Mouse (Mus musculus) midbrain, embryonic 13.5 days (tissue): ENCODE measurements around the gene Gpr19. TPM values are rescaled to one million over a fixed set of nuclear protein-coding genes. Genes with fewer than 3 reads are reported as not detected.

Experiments
- ATAC-seq: fragments of 200-750 bp; cut with Nextera tagmentation; 2 replicates; pipeline ENCODE4 v1.8.0; 2017; ENCODE audit warnings: mild to moderate bottlenecking, moderate TSS enrichment, moderate library complexity
- H3K27ac ChIP-seq: fragments of 300-500 bp; sonication (generic); 2 replicates; pipeline ENCODE4 v1.5.1; 2015; ENCODE audit warnings: inconsistent platforms, mild to moderate bottlenecking, moderate library complexity
- H3K27me3 ChIP-seq: fragments of 300-500 bp; sonication (generic); 2 replicates; pipeline ENCODE4 v1.6.1; 2015; ENCODE audit warnings: mild to moderate bottlenecking, inconsistent platforms
- H3K36me3 ChIP-seq: fragments of 300-500 bp; sonication (generic); 2 replicates; pipeline ENCODE4 v1.6.1; 2015; ENCODE audit warnings: mild to moderate bottlenecking, inconsistent platforms
- H3K4me1 ChIP-seq: fragments of 300-500 bp; sonication (generic); replicated peaks from 2 replicates; pipeline ENCODE4 v1.6.1; 2015; ENCODE audit warnings: inconsistent platforms
- H3K4me2 ChIP-seq: fragments of 300-500 bp; sonication (generic); replicated peaks from 2 replicates; pipeline ENCODE4 v1.6.1; 2015; ENCODE audit warnings: moderate library complexity, mild to moderate bottlenecking, inconsistent platforms
- H3K4me3 ChIP-seq: fragments of 300-500 bp; sonication (generic); replicated peaks from 2 replicates; pipeline ENCODE4 v1.5.1; 2015; ENCODE audit warnings: mild to moderate bottlenecking, inconsistent platforms
- H3K9ac ChIP-seq: fragments of 300-500 bp; sonication (generic); replicated peaks from 2 replicates; pipeline ENCODE4 v1.6.1; 2015; ENCODE audit warnings: mild to moderate bottlenecking, inconsistent platforms
- H3K9me3 ChIP-seq: fragments of 300-500 bp; sonication (generic); 2 replicates; pipeline ENCODE4 v1.6.1; 2016; ENCODE audit warnings: mild to moderate bottlenecking, inconsistent platforms
- whole genome bisulfite sequencing: fragments of 180-500 bp; shearing (Covaris S2); methylation state at CpG from one replicate; pipeline ENCODE4 v1.1.7; 2015; 5-methylcytosine and 5-hydroxymethylcytosine counted together
- polyA plus RNA-seq: library from polyadenylated mRNA; unstranded; fragments of >200 nt; fragmentation: Nextera tagmentation; extraction: Ambion mirVana; gene quantifications from 2 replicates; pipeline ENCODE4 v1.2.1, GENCODE M21; 2015

Gpr19 gene
- polyA plus RNA-seq = 45.0 and 47.9 TPM in 2 replicates

DNA sequence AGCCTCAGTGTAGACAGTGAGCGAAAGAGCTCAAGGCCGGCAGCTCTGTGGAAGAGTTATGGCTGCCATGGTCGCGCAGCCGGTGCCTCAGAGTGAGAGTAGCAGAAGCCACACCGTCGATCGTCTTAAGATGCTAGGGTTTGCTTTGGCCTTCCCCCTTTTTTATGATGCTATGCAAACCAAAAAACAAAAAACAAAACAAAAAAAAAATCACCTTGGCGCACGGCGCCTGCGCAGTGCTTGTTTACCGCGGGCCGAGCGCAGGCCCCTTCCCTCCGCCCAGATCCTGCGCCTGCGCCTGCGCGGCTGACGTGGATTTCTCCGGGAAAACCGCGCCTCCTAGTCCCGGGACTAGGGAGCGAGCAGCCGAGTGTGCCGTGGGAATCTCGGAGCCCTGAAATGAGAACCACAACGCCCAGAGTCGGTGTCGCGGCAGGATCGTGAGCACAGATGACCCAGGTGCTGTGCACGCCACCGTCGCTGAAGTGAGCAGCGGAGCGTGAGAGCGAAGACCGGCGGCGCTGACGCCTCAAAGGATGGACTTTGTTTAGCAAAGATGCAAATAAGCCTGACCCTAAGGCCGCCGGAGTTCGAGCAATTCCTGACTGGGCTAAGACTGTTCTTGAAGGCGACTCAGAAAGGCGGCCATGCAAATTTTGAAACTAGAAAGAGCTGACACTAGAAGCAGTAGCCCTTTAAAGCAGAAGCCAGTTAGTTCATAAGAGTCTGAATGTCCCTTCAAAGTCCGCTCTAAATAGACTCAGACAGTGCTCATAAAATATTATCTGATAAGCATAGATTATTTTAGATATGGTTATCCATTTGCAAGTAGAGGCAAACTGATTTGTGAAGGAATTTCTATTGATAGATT lies at the start of gene Gpr19:
Gene Gpr19 (minus strand): TSS at position 484 of the 871 bp plus-strand sequence.
- peak within 1 kb of the TSS; percentile 77 for H3K4me2 ChIP-seq
- H3K4me3 ChIP-seq = peak within 1 kb of the TSS; percentile 59
- peak within 1 kb of the TSS; percentile 83 for H3K9ac ChIP-seq
- WGBS = under 1% methylated on average over 51 of the region's 51 CpGs
- H3K27me3 ChIP-seq = no peaks in the 10 kb centered on the region
- ATAC-seq = peak; percentile 95
- H3K4me1 ChIP-seq = peaks cover 18% of the 10 kb centered on the region
- no peaks in the 10 kb centered on the region for H3K9me3 ChIP-seq
- peak within 1 kb of the TSS; percentile 100 for H3K27ac ChIP-seq
- no peaks in the 10 kb centered on the region for H3K36me3 ChIP-seq

DNA sequence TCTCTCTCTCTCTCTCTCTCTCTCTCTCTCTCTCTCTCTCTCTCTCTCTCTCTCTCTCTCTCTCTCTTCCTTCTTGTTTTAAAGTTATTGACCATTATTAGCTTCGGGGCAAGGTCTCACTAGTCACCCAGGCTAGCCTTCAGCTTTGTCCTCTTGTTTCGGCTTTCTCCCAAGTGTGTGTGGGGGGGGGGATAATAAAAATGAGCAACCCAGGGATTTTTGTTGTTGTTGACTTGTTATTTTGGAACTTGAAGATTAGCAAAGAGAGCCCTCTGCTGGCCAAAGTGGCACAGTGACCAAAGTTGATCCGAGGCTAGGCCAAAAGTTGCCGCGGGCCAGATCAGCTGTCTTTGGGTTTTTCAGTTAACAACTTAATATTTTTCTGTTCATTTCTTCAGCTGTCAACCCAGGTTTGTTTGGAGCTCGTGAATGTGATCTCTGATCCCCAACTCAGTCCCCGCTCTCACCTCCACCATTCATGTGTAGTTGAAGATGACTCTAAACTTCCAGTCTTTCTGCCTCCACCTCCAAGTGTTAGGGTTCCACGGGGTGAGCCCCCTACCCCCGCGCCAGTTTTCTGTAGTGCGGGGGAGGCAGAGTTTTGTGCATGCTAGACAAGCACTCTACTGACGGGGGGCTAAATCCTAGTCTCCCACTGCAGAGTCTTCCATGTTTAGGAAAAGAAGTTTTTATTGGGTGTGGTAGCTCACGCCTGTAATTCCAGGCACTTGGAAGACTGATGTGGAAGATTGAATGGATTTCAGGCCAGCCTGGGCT lies 49.1 kb upstream of the Gpr19 start:
- no peaks in the 10 kb centered on the region for H3K4me1 ChIP-seq
- H3K36me3 ChIP-seq = no peaks in the 10 kb centered on the region
- no peak overlapping the region for H3K4me3 ChIP-seq
- H3K9ac ChIP-seq = no peak overlapping the region
- no peak overlapping the region for H3K4me2 ChIP-seq
- 0 out of 2 replicates have a peak, but pooled peaks have one; percentile 48 for ATAC-seq
- 49% methylated on average over 13 of the region's 13 CpGs for WGBS
- H3K27me3 ChIP-seq = no peaks in the 10 kb centered on the region
- no peaks in the 10 kb centered on the region for H3K9me3 ChIP-seq
- H3K27ac ChIP-seq = no peak overlapping the region

DNA sequence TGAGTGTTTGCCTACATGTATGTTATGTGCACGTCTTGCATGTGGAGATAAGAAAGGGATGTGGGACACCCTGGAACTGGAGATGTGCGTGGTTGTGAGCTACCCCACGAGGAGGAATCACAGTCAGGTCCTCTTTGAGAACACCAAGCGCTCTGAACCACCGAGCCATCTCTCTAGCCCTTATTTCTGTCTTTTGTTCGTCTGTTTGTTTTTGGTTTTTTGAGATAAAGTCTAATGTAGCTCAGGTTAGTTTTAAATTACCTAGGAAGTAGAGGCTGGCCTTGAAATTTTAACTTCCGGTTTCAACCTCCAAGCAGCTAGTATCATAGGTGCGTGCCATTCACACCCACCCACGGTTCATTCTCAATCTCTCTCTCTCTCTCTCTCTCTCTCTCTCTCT lies 48.5 kb upstream of the Gpr19 start:
- H3K27me3 ChIP-seq = no peaks in the 10 kb centered on the region
- 86% methylated on average over 9 of the region's 9 CpGs for WGBS
- H3K9me3 ChIP-seq = no peaks in the 10 kb centered on the region
- H3K4me3 ChIP-seq = no peak overlapping the region
- no peaks in the 10 kb centered on the region; the same call in 1 of the 2 replicates for H3K36me3 ChIP-seq
- H3K4me1 ChIP-seq = no peaks in the 10 kb centered on the region
- no peak overlapping the region for H3K9ac ChIP-seq
- ATAC-seq = no peak
- no peak overlapping the region for H3K4me2 ChIP-seq
- no peak overlapping the region for H3K27ac ChIP-seq

DNA sequence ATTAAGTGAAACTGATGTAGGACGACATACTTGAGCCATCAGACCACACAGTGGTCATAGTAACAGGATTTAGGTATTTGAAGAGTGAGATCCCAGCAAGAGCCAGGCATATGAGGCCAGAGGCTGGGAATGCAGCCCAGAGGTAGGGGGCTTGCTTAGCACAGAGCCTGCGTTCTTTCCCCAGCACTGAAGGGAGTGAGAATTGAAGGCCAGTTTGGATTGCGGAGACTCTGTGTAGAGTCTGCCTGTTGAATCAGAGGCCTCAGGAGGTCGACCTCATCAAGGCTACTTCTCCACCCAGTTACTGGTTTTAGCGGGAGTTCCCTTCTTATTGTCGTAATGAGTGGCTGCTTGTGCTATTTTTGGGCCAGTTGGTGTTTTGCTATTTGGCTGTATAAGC lies 47.7 kb upstream of the Gpr19 start:
- no peak for ATAC-seq
- no peaks in the 10 kb centered on the region for H3K27me3 ChIP-seq
- WGBS = 76% methylated on average over 6 of the region's 6 CpGs

DNA sequence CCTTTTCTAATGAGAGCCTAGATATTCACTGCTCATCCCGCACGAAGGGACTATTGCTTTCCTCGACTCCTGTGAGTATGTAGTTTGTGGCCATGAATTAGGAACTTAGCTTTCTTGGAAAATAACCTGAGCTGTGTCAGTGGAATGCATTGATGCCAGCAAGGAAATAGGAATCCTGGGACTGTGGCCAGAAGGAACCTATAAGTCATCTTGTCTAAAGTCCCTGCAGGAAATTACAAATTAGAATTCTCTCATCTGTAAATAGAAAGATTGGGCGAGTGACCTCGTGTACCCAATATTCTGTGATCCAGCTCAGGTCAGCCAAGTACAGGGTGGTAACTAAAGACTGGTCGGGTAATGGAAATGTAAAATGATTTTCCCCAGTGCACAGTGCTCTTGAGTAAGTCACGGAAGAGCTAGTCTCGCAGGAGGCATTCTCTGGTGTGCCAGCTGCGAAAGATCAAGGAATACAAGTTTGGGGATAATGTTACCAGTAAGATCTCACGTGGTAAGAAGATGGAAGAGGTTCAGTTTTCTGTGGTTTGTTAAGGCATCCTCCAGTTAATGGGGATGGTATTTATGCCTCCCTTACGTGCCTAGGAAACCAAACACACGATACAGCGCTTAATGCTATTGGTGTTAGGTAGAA lies 45.5 kb upstream of the Gpr19 start:
- H3K4me3 ChIP-seq = no peak overlapping the region
- no peak for ATAC-seq
- H3K4me2 ChIP-seq = no peak overlapping the region
- 89% methylated on average over 13 of the region's 13 CpGs for WGBS
- no peaks in the 10 kb centered on the region for H3K9me3 ChIP-seq
- H3K27ac ChIP-seq = no peak overlapping the region
- peaks cover 8% of the 10 kb centered on the region for H3K36me3 ChIP-seq
- H3K4me1 ChIP-seq = no peaks in the 10 kb centered on the region
- H3K27me3 ChIP-seq = no peaks in the 10 kb centered on the region
- H3K9ac ChIP-seq = no peak overlapping the region

More for the DNA sequence above, 47.7 kb upstream of the Gpr19 start:
- H3K27ac ChIP-seq = no peak overlapping the region
- H3K4me2 ChIP-seq = no peak overlapping the region
- H3K9ac ChIP-seq = no peak overlapping the region
- H3K36me3 ChIP-seq = peaks cover 7% of the 10 kb centered on the region
- H3K9me3 ChIP-seq = no peaks in the 10 kb centered on the region
- H3K4me1 ChIP-seq = no peaks in the 10 kb centered on the region
- H3K4me3 ChIP-seq = no peak overlapping the region

DNA sequence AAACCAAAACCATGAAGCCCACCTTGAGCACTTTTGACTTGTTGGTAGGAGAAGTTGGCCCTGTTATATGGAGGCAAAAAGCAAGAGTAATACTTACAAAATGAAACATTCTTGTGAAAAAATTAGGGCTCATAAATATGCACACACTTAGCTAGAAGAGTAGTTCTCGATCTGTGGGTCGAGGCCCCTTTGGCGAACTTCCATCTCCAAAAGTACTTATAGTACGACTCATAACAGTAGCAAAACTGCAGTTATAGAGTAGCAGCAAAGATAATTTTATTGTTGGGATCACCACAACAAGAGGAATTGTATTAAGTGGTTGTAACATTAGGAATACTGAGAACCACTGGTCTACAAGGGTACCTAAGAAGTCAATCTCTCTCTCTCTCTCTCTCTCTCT lies 41.4 kb upstream of the Gpr19 start:
- Histone ChIP-seq H3K4me2 (no peak overlapping the region), H3K36me3 (peaks cover 8% of the 10 kb centered on the region), H3K4me3 (no peak overlapping the region), H3K4me1 (no peaks in the 10 kb centered on the region), H3K27me3 (no peaks in the 10 kb centered on the region), H3K27ac (no peak overlapping the region), H3K9me3 (no peaks in the 10 kb centered on the region), H3K9ac (no peak overlapping the region)
- ATAC-seq = no peak
- WGBS = 95% methylated on average over 4 of the region's 4 CpGs

DNA sequence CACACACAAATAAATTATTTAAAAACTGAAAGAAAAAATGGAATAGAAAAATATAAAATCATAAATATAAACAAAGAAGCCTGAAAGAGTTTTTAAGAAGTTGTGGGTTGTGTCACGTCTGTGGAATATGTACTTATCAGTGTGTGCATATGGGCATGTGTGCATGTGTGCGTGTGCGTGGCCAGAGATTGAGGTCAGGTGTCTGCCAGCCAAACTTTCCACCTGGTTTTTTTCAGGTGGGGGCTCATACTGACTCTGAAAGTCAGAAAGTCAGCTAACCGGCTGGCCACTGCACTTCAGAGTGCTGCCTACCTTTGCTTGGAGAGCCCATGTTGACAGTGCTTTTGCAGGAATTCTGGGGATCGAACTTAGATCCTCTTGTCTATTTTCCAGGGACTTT lies 35.9 kb upstream of the Gpr19 start:
- H3K27ac ChIP-seq = no peak overlapping the region
- no peak overlapping the region for H3K9ac ChIP-seq
- H3K36me3 ChIP-seq = no peaks in the 10 kb centered on the region
- no peaks in the 10 kb centered on the region for H3K27me3 ChIP-seq
- H3K4me1 ChIP-seq = peaks cover 7% of the 10 kb centered on the region; the same call in 1 of the 2 replicates
- no peak overlapping the region for H3K4me3 ChIP-seq
- H3K4me2 ChIP-seq = no peak overlapping the region
- no peak for ATAC-seq
- 93% methylated on average over 5 of the region's 5 CpGs for WGBS
- no peaks in the 10 kb centered on the region for H3K9me3 ChIP-seq

DNA sequence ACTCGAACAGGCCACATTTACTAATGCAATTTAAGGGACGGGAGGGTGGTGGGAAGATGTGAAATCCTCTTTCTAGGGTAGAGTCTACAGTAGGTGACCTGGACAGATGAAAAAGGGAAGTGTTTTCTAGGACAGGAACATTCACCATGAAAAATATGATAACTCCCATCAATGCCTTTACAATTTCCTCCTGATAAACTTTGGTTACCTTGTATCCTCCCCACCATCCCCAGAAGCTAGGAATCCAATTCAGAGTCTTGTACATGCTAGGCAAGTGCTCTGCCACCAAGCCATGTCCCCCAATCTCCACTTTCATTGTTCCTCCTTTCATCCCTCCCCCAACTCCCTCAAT lies 34.8 kb upstream of the Gpr19 start:
- no peaks in the 10 kb centered on the region for H3K36me3 ChIP-seq
- no peak for ATAC-seq
- peaks cover 7% of the 10 kb centered on the region; the same call in 1 of the 2 replicates for H3K4me1 ChIP-seq
- no peak overlapping the region for H3K9ac ChIP-seq
- H3K4me3 ChIP-seq = no peak overlapping the region
- H3K4me2 ChIP-seq = no peak overlapping the region
- no peaks in the 10 kb centered on the region for H3K9me3 ChIP-seq
- WGBS = 93% methylated on average over 2 of the region's 2 CpGs
- H3K27me3 ChIP-seq = no peaks in the 10 kb centered on the region
- no peak overlapping the region for H3K27ac ChIP-seq

DNA sequence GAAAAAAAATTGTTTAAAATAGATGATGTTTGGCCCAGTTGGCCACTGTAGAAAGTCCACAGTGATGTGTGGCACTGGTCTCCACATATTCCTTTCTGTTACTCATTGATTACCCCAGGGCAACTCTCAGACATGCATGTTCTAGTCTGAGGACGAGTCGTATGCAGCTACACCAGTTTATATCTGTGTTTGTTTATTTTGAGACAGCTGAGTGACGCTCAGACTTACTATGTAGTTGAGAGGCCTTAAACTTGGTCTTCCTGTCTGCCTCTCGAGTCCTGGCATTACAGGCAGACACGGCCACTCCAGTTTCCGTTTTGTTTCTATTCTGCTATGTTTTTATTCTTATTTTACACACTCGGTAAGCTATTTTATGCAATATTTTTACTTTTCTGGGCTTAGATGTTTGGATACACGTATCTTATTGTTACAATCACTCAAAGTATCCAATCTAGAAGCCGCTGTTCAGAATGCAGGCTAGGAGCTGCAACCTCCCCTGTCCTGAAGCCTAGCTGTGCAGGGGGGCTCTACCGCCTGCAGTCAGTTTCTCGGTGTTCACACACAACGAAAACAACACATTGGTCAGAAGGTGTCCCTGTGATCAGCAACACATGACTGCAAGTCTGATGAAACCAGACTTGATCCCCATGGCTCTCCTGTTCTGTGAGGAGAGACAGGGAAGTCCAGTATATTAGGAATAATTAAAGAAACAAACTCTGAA lies 34.3 kb upstream of the Gpr19 start:
- no peak overlapping the region for H3K27ac ChIP-seq
- H3K27me3 ChIP-seq = no peaks in the 10 kb centered on the region
- WGBS = 79% methylated on average over 12 of the region's 12 CpGs
- H3K4me3 ChIP-seq = no peak overlapping the region
- H3K36me3 ChIP-seq = no peaks in the 10 kb centered on the region
- no peak overlapping the region for H3K9ac ChIP-seq
- ATAC-seq = no peak
- H3K4me1 ChIP-seq = peaks cover 10% of the 10 kb centered on the region
- H3K4me2 ChIP-seq = 0 out of 2 replicates have a peak overlapping the region, but pooled peaks have one; percentile 14
- no peaks in the 10 kb centered on the region for H3K9me3 ChIP-seq

DNA sequence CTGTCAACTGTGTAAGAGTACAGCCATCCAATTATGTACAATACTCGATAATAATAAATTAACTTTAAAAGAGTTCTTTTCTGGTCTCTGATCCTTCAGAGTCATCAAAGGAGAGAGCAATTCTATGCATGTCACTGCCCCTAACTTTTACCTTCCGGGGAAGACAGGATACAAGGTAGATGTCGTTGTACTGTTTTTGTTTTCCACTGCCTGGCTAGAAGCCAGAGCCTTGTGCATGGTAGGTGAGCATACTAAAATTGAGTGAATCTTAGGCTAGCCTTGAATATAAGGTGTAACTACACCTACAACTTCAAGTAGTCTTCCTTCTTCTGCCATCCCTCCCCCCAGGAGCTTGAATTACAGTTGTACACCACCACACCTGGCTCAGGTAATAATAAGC lies 32.8 kb upstream of the Gpr19 start:
- no peak for ATAC-seq
- Histone ChIP-seq H3K4me3 (peak overlapping the region; percentile 59; the same call in 1 of the 2 replicates), H3K36me3 (no peaks in the 10 kb centered on the region), H3K9me3 (no peaks in the 10 kb centered on the region), H3K9ac (no peak overlapping the region), H3K4me2 (peak overlapping the region; percentile 93), H3K4me1 (peaks cover 24% of the 10 kb centered on the region), H3K27me3 (no peaks in the 10 kb centered on the region), H3K27ac (no peak overlapping the region)
- 89% methylated on average over 3 of the region's 3 CpGs for WGBS

DNA sequence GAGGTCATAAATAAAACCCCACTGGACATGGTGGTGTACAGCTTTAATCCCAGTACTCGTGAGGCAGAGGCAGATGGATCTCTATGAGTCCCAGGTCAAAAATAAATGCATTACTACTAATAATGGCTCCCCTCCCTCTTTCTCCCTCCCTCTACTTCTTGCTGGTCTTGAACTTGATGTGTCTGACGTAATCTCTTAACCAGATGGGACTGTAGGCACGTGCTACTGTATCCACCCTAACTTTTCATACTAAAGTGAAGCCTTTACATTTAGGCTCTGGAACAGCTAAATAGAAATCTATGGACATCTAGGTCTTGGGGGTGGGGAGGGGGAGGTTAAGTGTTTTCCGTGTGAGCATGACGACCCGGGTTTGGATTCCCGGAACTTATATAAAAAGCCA lies 32.0 kb upstream of the Gpr19 start:
- no peaks in the 10 kb centered on the region for H3K9me3 ChIP-seq
- no peaks in the 10 kb centered on the region for H3K36me3 ChIP-seq
- peak overlapping the region; percentile 93 for H3K4me2 ChIP-seq
- ATAC-seq = no peak
- H3K9ac ChIP-seq = peak overlapping the region; percentile 46
- no peak overlapping the region for H3K27ac ChIP-seq
- peak overlapping the region; percentile 59 for H3K4me3 ChIP-seq
- H3K27me3 ChIP-seq = no peaks in the 10 kb centered on the region
- WGBS = 78% methylated on average over 7 of the region's 7 CpGs
- peaks cover 27% of the 10 kb centered on the region for H3K4me1 ChIP-seq
